17 mouse cellular contexts compared by ENCODE assay signal in genomic region chr10:40726989-40727388, GRCm38 (mm10). TPM values are rescaled to one million over a fixed set of nuclear protein-coding genes. Genes with fewer than 3 reads are reported as not detected.
A peak's percentile ranks its signal among the peaks of the same experiment; 100 is the strongest.
DNase-seq lines count a peak whose midpoint lies in the region; ATAC-seq and TF ChIP-seq lines count a peak whose summit lies in the region.
"Had no signal": no experiment of that assay in that cellular context is flagged by ENCODE, and none has a peak within 500 bp of the region (broad histone marks: within the 10 kb centered on the region; RNA-seq: fewer than 3 reads in every experiment).

No protein-coding gene starts in this region.

- H3K36me3 ChIP-seq in hindbrain, embryonic 12.5 days: no peaks in the 10 kb centered on the region
- no peaks in the 10 kb centered on the region for H3K36me3 ChIP-seq in hindbrain, embryonic 11.5 days (ENCODE audit: control insufficient read depth, insufficient read depth, low read length)
- no peaks in the 10 kb centered on the region for H3K36me3 ChIP-seq in forebrain, embryonic 16.5 days (ENCODE audit: control insufficient read depth, insufficient read depth)
- no peaks in the 10 kb centered on the region for H3K36me3 ChIP-seq in midbrain, embryonic 13.5 days
- H3K36me3 ChIP-seq: embryonic facial prominence, embryonic 15.5 days; heart, embryonic 15.5 days; limb, embryonic 12.5 days had no signal

- CTCF ChIA-PET in Patski (lab: Charles Lee): no interaction called here

- DNase-seq in hindbrain, embryonic 11.5 days (ENCODE audit: low spot score): no peak
- DNase-seq in Patski (ENCODE audit: low read depth, low spot score): peak; percentile 30
- DNase-seq in cerebellum, postnatal 4 days (ENCODE audit: low spot score in 2 of 2): no peak
- no peak for DNase-seq in adrenal gland, postnatal 25 days
- DNase-seq in thymus, postnatal 25 days: no peak
- DNase-seq: adrenal gland, postnatal 14 days; cerebellum, postnatal 10 days; kidney, postnatal 10 days; retina, postnatal 1 day had no signal

- H3K9ac ChIP-seq in hindbrain, embryonic 12.5 days: no peak overlapping the region
- no peak overlapping the region for H3K9ac ChIP-seq in hindbrain, embryonic 11.5 days (ENCODE audit: low read depth, low read length)
- H3K9ac ChIP-seq in forebrain, embryonic 16.5 days (replicated peaks; ENCODE audit: low read depth, low read length): no peak overlapping the region
- no peak overlapping the region for H3K9ac ChIP-seq in midbrain, embryonic 13.5 days (replicated peaks)
- H3K9ac ChIP-seq: embryonic facial prominence, embryonic 15.5 days; heart, embryonic 15.5 days; limb, embryonic 12.5 days; liver, postnatal 0 days had no signal

- H3K4me3 ChIP-seq in hindbrain, embryonic 12.5 days: no peak overlapping the region
- no peak overlapping the region for H3K4me3 ChIP-seq in hindbrain, embryonic 11.5 days (ENCODE audit: low read depth, low read length)
- H3K4me3 ChIP-seq in forebrain, embryonic 16.5 days (replicated peaks; ENCODE audit: low read length): no peak overlapping the region
- no peak overlapping the region for H3K4me3 ChIP-seq in midbrain, embryonic 13.5 days (replicated peaks)
- H3K4me3 ChIP-seq: embryonic facial prominence, embryonic 15.5 days; heart, embryonic 15.5 days; limb, embryonic 12.5 days had no signal

- H3K4me1 ChIP-seq in hindbrain, embryonic 12.5 days: peaks cover 21% of the 10 kb centered on the region
- peaks cover 8% of the 10 kb centered on the region for H3K4me1 ChIP-seq in hindbrain, embryonic 11.5 days (replicated peaks; ENCODE audit: control insufficient read depth, insufficient read depth, low read length)
- H3K4me1 ChIP-seq in forebrain, embryonic 16.5 days (replicated peaks; ENCODE audit: control insufficient read depth, insufficient read depth, low read length): peaks cover 4% of the 10 kb centered on the region; the same call in 1 of the 2 replicates
- H3K4me1 ChIP-seq in midbrain, embryonic 13.5 days (replicated peaks): peaks cover 38% of the 10 kb centered on the region
- H3K4me1 ChIP-seq: heart, embryonic 15.5 days had no signal

- in situ Hi-C loops in Patski (cut with MboI; ENCODE audit: low pct_unique_long_range_greater_than_20kb): no loop called here

- no peak for ATAC-seq in hindbrain, embryonic 12.5 days (ENCODE audit: low FRiP score)
- no peak for ATAC-seq in hindbrain, embryonic 11.5 days (ENCODE audit: low FRiP score)
- ATAC-seq in Patski: no peak
- peak; percentile 63 for ATAC-seq in forebrain, embryonic 16.5 days
- ATAC-seq in midbrain, embryonic 13.5 days: peak; percentile 78
- ATAC-seq: inflammation-experienced regulatory T-cells, adult 6 months; liver, postnatal 0 days had no signal

- no peak for TF ChIP-seq CTCF in Patski (IDR thresholded peaks at IDR 0.05)

- no peak overlapping the region for H3K4me2 ChIP-seq in hindbrain, embryonic 12.5 days (replicated peaks)
- H3K4me2 ChIP-seq in hindbrain, embryonic 11.5 days (replicated peaks; ENCODE audit: low read depth, low read length): no peak overlapping the region
- no peak overlapping the region for H3K4me2 ChIP-seq in forebrain, embryonic 16.5 days (ENCODE audit: low read length)
- H3K4me2 ChIP-seq in midbrain, embryonic 13.5 days (replicated peaks): no peak overlapping the region
- H3K4me2 ChIP-seq: embryonic facial prominence, embryonic 15.5 days; heart, embryonic 15.5 days; limb, embryonic 12.5 days had no signal

- H3K9me3 ChIP-seq in hindbrain, embryonic 12.5 days (replicated peaks): no peaks in the 10 kb centered on the region
- no peaks in the 10 kb centered on the region for H3K9me3 ChIP-seq in hindbrain, embryonic 11.5 days (ENCODE audit: control insufficient read depth, low read length)
- H3K9me3 ChIP-seq in forebrain, embryonic 16.5 days (ENCODE audit: control insufficient read depth, low read length): no peaks in the 10 kb centered on the region
- no peaks in the 10 kb centered on the region for H3K9me3 ChIP-seq in midbrain, embryonic 13.5 days
- H3K9me3 ChIP-seq: embryonic facial prominence, embryonic 15.5 days; heart, embryonic 15.5 days; limb, embryonic 12.5 days had no signal

- 21% methylated on average over 5 of the region's 5 CpGs for WGBS in hindbrain, embryonic 12.5 days
- WGBS in hindbrain, embryonic 11.5 days: 48% methylated on average over 5 of the region's 5 CpGs
- 15% methylated on average over 5 of the region's 5 CpGs for WGBS in forebrain, embryonic 16.5 days
- 12% methylated on average over 5 of the region's 5 CpGs for WGBS in midbrain, embryonic 13.5 days

- POLR2A ChIA-PET in Patski (lab: Charles Lee): no interaction called here

- no peaks in the 10 kb centered on the region for H3K27me3 ChIP-seq in hindbrain, embryonic 12.5 days
- no peaks in the 10 kb centered on the region for H3K27me3 ChIP-seq in hindbrain, embryonic 11.5 days (ENCODE audit: control insufficient read depth, insufficient read depth, low read length)
- H3K27me3 ChIP-seq in Patski: no peaks in the 10 kb centered on the region
- no peaks in the 10 kb centered on the region for H3K27me3 ChIP-seq in forebrain, embryonic 16.5 days (replicated peaks; ENCODE audit: control insufficient read depth, insufficient read depth, low read length)
- H3K27me3 ChIP-seq in midbrain, embryonic 13.5 days: no peaks in the 10 kb centered on the region
- H3K27me3 ChIP-seq: embryonic facial prominence, embryonic 15.5 days; heart, embryonic 15.5 days; limb, embryonic 12.5 days had no signal

- H3K27ac ChIP-seq in hindbrain, embryonic 12.5 days: 0 out of 2 replicates have a peak overlapping the region, but pooled peaks have one; percentile 57
- H3K27ac ChIP-seq in hindbrain, embryonic 11.5 days (ENCODE audit: low read depth, low read length): no peak overlapping the region
- H3K27ac ChIP-seq in forebrain, embryonic 16.5 days (ENCODE audit: low read length): no peak overlapping the region
- peak overlapping the region; percentile 79 for H3K27ac ChIP-seq in midbrain, embryonic 13.5 days
- H3K27ac ChIP-seq: embryonic facial prominence, embryonic 15.5 days; heart, embryonic 15.5 days had no signal

RNA-seq across cellular contexts. Expression of gene Mettl24, which starts 43.9 kb away (rescaled TPM):
- 0.39 and 0.59 TPM in 2 replicates for polyA plus RNA-seq in hindbrain, embryonic 12.5 days (2016; fragmentation: Nextera tagmentation; extraction: Ambion mirVana)
- polyA plus RNA-seq in hindbrain, embryonic 11.5 days (2014; fragmentation: Nextera tagmentation; extraction: Ambion mirVana): 0.97 and 1.2 TPM in 2 replicates
- polyA plus RNA-seq in Patski (2021): not detected
- 0.27 and 0.47 TPM in 2 replicates for polyA plus RNA-seq in forebrain, embryonic 16.5 days (2015; fragmentation: Nextera tagmentation; extraction: Ambion mirVana)
- 0.43 and 0.52 TPM in 2 replicates for polyA plus RNA-seq in midbrain, embryonic 13.5 days (2015; fragmentation: Nextera tagmentation; extraction: Ambion mirVana)
- 6.1 and 8.4 TPM in 2 replicates for total RNA-seq in adrenal gland, postnatal 25 days (2021)
- polyA plus RNA-seq: inflammation-experienced regulatory T-cells, adult 6 months had no signal

Comparison
In these comparisons a context has a peak if more than half of its experiments do, and no peak if none do; other contexts are left out.
1. H3K27ac ChIP-seq: peak in hindbrain, embryonic 12.5 days (single experiment) and midbrain, embryonic 13.5 days (single experiment); none in hindbrain, embryonic 11.5 days (single experiment) and forebrain, embryonic 16.5 days (single experiment).
2. ATAC-seq: peak in forebrain, embryonic 16.5 days (single experiment) and midbrain, embryonic 13.5 days (single experiment); none in hindbrain, embryonic 12.5 days (single experiment), hindbrain, embryonic 11.5 days (single experiment) and Patski (single experiment).